Mouse (Mus musculus): ENCODE measurements around the gene Hhipl1.

Hhipl1 gene

GRCm38 (mm10) chr12:108305812-108306794 lies at the start of gene Hhipl1:
TSS of gene Hhipl1 (plus strand) at chr12:108306270.
- peak; percentile 35 for DNase-seq (ENCODE audit: low read depth, low spot score)

- DNase-seq (ENCODE audit: low read depth, low spot score), result no peak
Measured at GRCm38 (mm10) chr12:108256734-108257133, 49.3 kb upstream of the Hhipl1 start.

- no peak for DNase-seq (ENCODE audit: low read depth, low spot score)
Measured at GRCm38 (mm10) chr12:108259322-108260049, 46.6 kb upstream of the Hhipl1 start.

- no peak for DNase-seq (ENCODE audit: low read depth, low spot score)
Measured at GRCm38 (mm10) chr12:108260950-108261349, 45.1 kb upstream of the Hhipl1 start.

- no peak for DNase-seq (ENCODE audit: low read depth, low spot score)
Measured at GRCm38 (mm10) chr12:108264918-108265317, 41.2 kb upstream of the Hhipl1 start.

GRCm38 (mm10) chr12:108265831-108266619 lies 40.0 kb upstream of the Hhipl1 start:
- no peak for DNase-seq (ENCODE audit: low read depth, low spot score)

GRCm38 (mm10) chr12:108267653-108268052 lies 38.4 kb upstream of the Hhipl1 start:
- DNase-seq (ENCODE audit: low read depth, low spot score), result no peak

- DNase-seq (ENCODE audit: low read depth, low spot score), result no peak
Measured at GRCm38 (mm10) chr12:108268970-108269369, 37.1 kb upstream of the Hhipl1 start.

GRCm38 (mm10) chr12:108269699-108270098 lies 36.4 kb upstream of the Hhipl1 start:
- no peak for DNase-seq (ENCODE audit: low read depth, low spot score)

GRCm38 (mm10) chr12:108270240-108270919 lies 35.7 kb upstream of the Hhipl1 start:
- DNase-seq (ENCODE audit: low read depth, low spot score), result no peak

GRCm38 (mm10) chr12:108271351-108272142 lies 34.5 kb upstream of the Hhipl1 start:
- no peak for DNase-seq (ENCODE audit: low read depth, low spot score)

GRCm38 (mm10) chr12:108272143-108272635 lies 33.9 kb upstream of the Hhipl1 start:
- DNase-seq (ENCODE audit: low read depth, low spot score), result no peak

- DNase-seq (ENCODE audit: low read depth, low spot score), result no peak
Measured at GRCm38 (mm10) chr12:108273466-108274312, 32.4 kb upstream of the Hhipl1 start.

GRCm38 (mm10) chr12:108274313-108274595 lies 31.8 kb upstream of the Hhipl1 start:
- DNase-seq (ENCODE audit: low read depth, low spot score), result no peak

GRCm38 (mm10) chr12:108274661-108275507 lies 31.2 kb upstream of the Hhipl1 start, which contains the start of gene Ccdc85c:
TSS of gene Ccdc85c (minus strand) at chr12:108275425.
- no peak for DNase-seq (ENCODE audit: low read depth, low spot score)

GRCm38 (mm10) chr12:108275508-108275890 lies 30.6 kb upstream of the Hhipl1 start:
- DNase-seq (ENCODE audit: low read depth, low spot score), result peak; percentile 98

- DNase-seq (ENCODE audit: low read depth, low spot score), result peak; percentile 67
Measured at GRCm38 (mm10) chr12:108275920-108276822, 29.9 kb upstream of the Hhipl1 start.

All from retina, postnatal 7 days (tissue).